Mouse (Mus musculus) heart, adult 2 months (tissue): ENCODE results near the gene 4921509C19Rik.

Experiments used
- CTCF ChIP-seq: fragments of 200-600 bp; IDR thresholded peaks from 2 replicates; pipeline ENCODE4 v1.8.1; 2022; ENCODE audit warnings: antibody characterized with exemption, mild to moderate bottlenecking, moderate library complexity
- EP300 ChIP-seq: fragments of 200-500 bp; IDR thresholded peaks from 2 replicates; pipeline ENCODE4 v1.6.1; 2011; ENCODE audit warnings: low read depth, low read length, control low read depth; ENCODE audit not compliant: insufficient read depth

DNA sequence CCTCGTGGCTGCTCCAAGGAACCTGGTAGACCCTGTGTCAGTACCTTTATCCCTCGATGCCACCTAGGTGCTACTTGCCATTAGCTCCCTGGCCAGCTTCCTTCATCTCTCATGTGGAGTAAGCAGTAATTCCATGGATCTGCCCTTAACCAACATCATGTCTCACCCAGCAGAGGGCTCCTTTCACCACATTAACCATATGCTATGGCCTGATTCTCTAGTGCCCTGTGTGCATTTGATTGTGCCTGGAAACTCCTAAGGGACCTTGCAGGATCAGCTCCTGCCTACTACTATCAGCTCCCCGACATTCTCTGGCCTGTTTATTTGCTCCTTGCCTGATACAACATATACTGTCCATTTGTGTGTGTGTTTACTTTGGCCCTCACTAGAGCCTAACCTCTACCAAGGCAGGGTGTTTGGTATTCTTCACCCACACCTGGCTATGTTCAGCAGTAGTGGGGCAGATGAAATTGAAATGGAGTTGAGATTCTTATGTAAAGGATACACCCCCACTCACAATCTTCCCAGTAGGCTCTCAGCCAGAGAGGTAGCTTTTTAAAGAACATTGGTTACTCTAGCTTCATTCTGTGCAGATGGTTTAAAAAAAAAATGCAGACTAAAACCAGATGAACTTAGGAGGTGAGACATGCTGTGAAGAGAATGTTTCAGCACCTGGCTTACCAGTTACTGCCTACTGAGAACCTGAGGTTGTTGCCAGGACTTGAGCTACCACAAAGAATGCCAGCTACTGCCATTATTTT is 37.8 kb upstream of the 4921509C19Rik start:
- TF ChIP-seq CTCF (peak; percentile 54), EP300 (no peak)
